15 mouse cellular contexts compared by ENCODE assay signal in genomic region chr1:72813089-72813638, GRCm38 (mm10). TPM values are rescaled to one million over a fixed set of nuclear protein-coding genes. Genes with fewer than 3 reads are reported as not detected.
DNase-seq lines count a peak whose midpoint lies in the region; ATAC-seq and TF ChIP-seq lines count a peak whose summit lies in the region.
"Had no signal": no experiment of that assay in that cellular context is flagged by ENCODE, and none has a peak within 500 bp of the region (broad histone marks: within the 10 kb centered on the region; RNA-seq: fewer than 3 reads in every experiment).

No protein-coding gene starts in this region.

- H3K4me1 ChIP-seq in forebrain, embryonic 11.5 days (replicated peaks; ENCODE audit: control insufficient read depth, insufficient read depth, low read length): peaks cover 15% of the 10 kb centered on the region; the same call in 1 of the 2 replicates
- no peaks in the 10 kb centered on the region for H3K4me1 ChIP-seq in forebrain, postnatal 0 days (ENCODE audit: insufficient read depth)
- peaks cover 34% of the 10 kb centered on the region for H3K4me1 ChIP-seq in hindbrain, embryonic 10.5 days (replicated peaks)
- H3K4me1 ChIP-seq in midbrain, embryonic 12.5 days: peaks cover 31% of the 10 kb centered on the region
- H3K4me1 ChIP-seq: liver, embryonic 13.5 days had no signal

- no peaks in the 10 kb centered on the region for H3K36me3 ChIP-seq in forebrain, embryonic 11.5 days (ENCODE audit: control insufficient read depth, insufficient read depth, low read length)
- H3K36me3 ChIP-seq in forebrain, postnatal 0 days (ENCODE audit: insufficient read depth): no peaks in the 10 kb centered on the region
- 0 out of 2 replicates have a peak, but pooled peaks cover 6% of the 10 kb centered on the region for H3K36me3 ChIP-seq in hindbrain, embryonic 10.5 days
- no peaks in the 10 kb centered on the region for H3K36me3 ChIP-seq in midbrain, embryonic 12.5 days
- H3K36me3 ChIP-seq: liver, embryonic 13.5 days had no signal

- WGBS in forebrain, embryonic 11.5 days: 23% methylated on average over 5 of the region's 5 CpGs
- 39% methylated on average over 5 of the region's 5 CpGs for WGBS in forebrain, postnatal 0 days
- WGBS in hindbrain, embryonic 10.5 days: 27% methylated on average over 5 of the region's 5 CpGs
- WGBS in midbrain, embryonic 12.5 days: 40% methylated on average over 5 of the region's 5 CpGs

- peak overlapping the region; percentile 87 for H3K27ac ChIP-seq in forebrain, embryonic 11.5 days (ENCODE audit: low read depth, low read length)
- H3K27ac ChIP-seq in forebrain, postnatal 0 days (ENCODE audit: low read depth, low read length): no peak overlapping the region
- peak overlapping the region; percentile 85 for H3K27ac ChIP-seq in hindbrain, embryonic 10.5 days
- peak overlapping the region; percentile 55 for H3K27ac ChIP-seq in midbrain, embryonic 12.5 days (replicated peaks)
- H3K27ac ChIP-seq: liver, embryonic 13.5 days had no signal

- no peak for DNase-seq in forebrain, embryonic 11.5 days (ENCODE audit: low spot score)
- no peak for DNase-seq in forebrain, postnatal 0 days
- peak; percentile 69 for DNase-seq in ES-CJ7 (ENCODE audit: low read depth, low spot score)
- DNase-seq in hindbrain, embryonic 10.5 days (ENCODE audit: low spot score): no peak
- DNase-seq in retina, embryonic 14.5 days (ENCODE audit: low spot score): no peak
- DNase-seq in right cerebral cortex, adult 18-20 months: no peak
- DNase-seq: adrenal gland, adult 2 months; cerebellum, adult 11-12 months; liver, embryonic 13.5 days; thymus, postnatal 36 days had no signal

- no peak overlapping the region for H3K4me3 ChIP-seq in forebrain, embryonic 11.5 days (ENCODE audit: low read depth, low read length)
- H3K4me3 ChIP-seq in forebrain, postnatal 0 days (ENCODE audit: low read depth, low read length): no peak overlapping the region
- no peak overlapping the region for H3K4me3 ChIP-seq in hindbrain, embryonic 10.5 days
- H3K4me3 ChIP-seq in midbrain, embryonic 12.5 days: no peak overlapping the region
- H3K4me3 ChIP-seq: liver, embryonic 13.5 days had no signal

- no peaks in the 10 kb centered on the region for H3K27me3 ChIP-seq in forebrain, embryonic 11.5 days (ENCODE audit: control insufficient read depth, insufficient read depth, low read length)
- H3K27me3 ChIP-seq in forebrain, postnatal 0 days (ENCODE audit: insufficient read depth, low read length): no peaks in the 10 kb centered on the region
- no peaks in the 10 kb centered on the region for H3K27me3 ChIP-seq in hindbrain, embryonic 10.5 days (ENCODE audit: insufficient read depth, poor library complexity, severe bottlenecking)
- no peaks in the 10 kb centered on the region for H3K27me3 ChIP-seq in midbrain, embryonic 12.5 days
- H3K27me3 ChIP-seq: liver, embryonic 13.5 days had no signal

- TF ChIP-seq CTCF in forebrain, postnatal 0 days (IDR thresholded peaks at IDR 0.05; ENCODE audit: low read depth): no peak

- no peak overlapping the region for H3K4me2 ChIP-seq in forebrain, embryonic 11.5 days (ENCODE audit: low read depth, low read length, severe bottlenecking)
- H3K4me2 ChIP-seq in forebrain, postnatal 0 days (ENCODE audit: low read depth): no peak overlapping the region
- no peak overlapping the region for H3K4me2 ChIP-seq in midbrain, embryonic 12.5 days (replicated peaks)
- H3K4me2 ChIP-seq: liver, embryonic 13.5 days had no signal

- H3K9ac ChIP-seq in forebrain, embryonic 11.5 days (ENCODE audit: low read length): peak overlapping the region; percentile 41; the same call in 1 of the 2 replicates
- H3K9ac ChIP-seq in forebrain, postnatal 0 days: no peak overlapping the region
- H3K9ac ChIP-seq in midbrain, embryonic 12.5 days (replicated peaks): peak overlapping the region; percentile 34
- H3K9ac ChIP-seq: liver, embryonic 13.5 days had no signal

- peak; percentile 25; the same call in 1 of the 2 replicates for ATAC-seq in forebrain, embryonic 11.5 days (replicated peaks; ENCODE audit: low FRiP score)
- no peak for ATAC-seq in forebrain, postnatal 0 days
- ATAC-seq in midbrain, embryonic 12.5 days (ENCODE audit: low FRiP score, low read depth): peak; percentile 3; the same call in 1 of the 2 replicates
- ATAC-seq in erythroblast, adult 5-6 weeks (replicated peaks; ENCODE audit: low FRiP score, poor library complexity, severe bottlenecking): no peak
- ATAC-seq: inflammation-experienced regulatory T-cells, adult 6 months had no signal

- no peaks in the 10 kb centered on the region; the same call in 1 of the 2 replicates for H3K9me3 ChIP-seq in forebrain, embryonic 11.5 days (ENCODE audit: control insufficient read depth, low read length)
- H3K9me3 ChIP-seq in forebrain, postnatal 0 days (ENCODE audit: low read length): no peaks in the 10 kb centered on the region
- H3K9me3 ChIP-seq in hindbrain, embryonic 10.5 days: peaks cover 12% of the 10 kb centered on the region; the same call in 1 of the 2 replicates
- H3K9me3 ChIP-seq in midbrain, embryonic 12.5 days: 0 out of 2 replicates have a peak, but pooled peaks cover 6% of the 10 kb centered on the region
- H3K9me3 ChIP-seq: liver, embryonic 13.5 days had no signal

RNA-seq across cellular contexts. Expression of gene Igfbp2, which starts 11.1 kb away (rescaled TPM):
- 708 and 809 TPM in 2 replicates for polyA plus RNA-seq in forebrain, embryonic 11.5 days (2014; fragmentation: Nextera tagmentation; extraction: Ambion mirVana)
- 311 and 330 TPM in 2 replicates for total RNA-seq in forebrain, postnatal 0 days (2014; rRNA removed)
- 341 and 409 TPM in 2 replicates for polyA plus RNA-seq in forebrain, postnatal 0 days (2015; fragmentation: Nextera tagmentation; extraction: Ambion mirVana)
- polyA plus RNA-seq in hindbrain, embryonic 10.5 days (2016; fragmentation: Nextera tagmentation; extraction: Ambion mirVana): 493 and 750 TPM in 2 replicates
- polyA plus RNA-seq in midbrain, embryonic 12.5 days (2016; fragmentation: Nextera tagmentation; extraction: Ambion mirVana): 548 and 637 TPM in 2 replicates
- not detected in 2 replicates for total RNA-seq in erythroblast, adult 5-6 weeks (2015; ENCODE audit: low replicate concordance)
- total RNA-seq in erythroblast, adult 5-6 weeks (2017; ENCODE audit: low replicate concordance): not detected in 2 replicates
- total RNA-seq: granulocyte monocyte progenitor cell, adult 5-6 weeks; MEL had no signal
- polyA plus RNA-seq: inflammation-experienced regulatory T-cells, adult 6 months had no signal

Comparison
In these comparisons a context has a peak if more than half of its experiments do, and no peak if none do; other contexts are left out.
1. ATAC-seq: peak in forebrain, embryonic 11.5 days (single experiment) and midbrain, embryonic 12.5 days (single experiment); none in forebrain, postnatal 0 days (single experiment) and erythroblast, adult 5-6 weeks (single experiment).